Mouse (Mus musculus) layer of hippocampus, postnatal 25 days (tissue): Measurements from ENCODE around the gene Pnmt. TPM values are rescaled to one million over a fixed set of nuclear protein-coding genes. Genes with fewer than 3 reads are reported as not detected.
A peak's percentile ranks its signal among the peaks of the same experiment; 100 is the strongest.

Experiments
- DNase-seq, 2 experiments: peaks; one replicate each; pipeline ENCODE4 v3.0.0; 2022; ENCODE audit warnings: mixed read lengths in 2 of 2, low spot score in 1 of 2; ENCODE audit errors: extremely low spot score in 1 of 2
- total RNA-seq, 2 experiments: library from RNA; stranded (reverse); gene quantifications; 2 replicates each; pipeline ENCODE4 v1.2.3; 2021

The Pnmt gene
- total RNA-seq = not detected

GRCm38 (mm10) chr11:98385638-98386585, at the start of gene Pnmt:
Gene Pnmt (plus strand): TSS chr11:98386450.
- DNase-seq = no peak

GRCm38 (mm10) chr11:98338507-98338961, 47.7 kb upstream of the Pnmt start:
- peak in 1 of 2 experiments; percentile 69 for DNase-seq

DNA sequence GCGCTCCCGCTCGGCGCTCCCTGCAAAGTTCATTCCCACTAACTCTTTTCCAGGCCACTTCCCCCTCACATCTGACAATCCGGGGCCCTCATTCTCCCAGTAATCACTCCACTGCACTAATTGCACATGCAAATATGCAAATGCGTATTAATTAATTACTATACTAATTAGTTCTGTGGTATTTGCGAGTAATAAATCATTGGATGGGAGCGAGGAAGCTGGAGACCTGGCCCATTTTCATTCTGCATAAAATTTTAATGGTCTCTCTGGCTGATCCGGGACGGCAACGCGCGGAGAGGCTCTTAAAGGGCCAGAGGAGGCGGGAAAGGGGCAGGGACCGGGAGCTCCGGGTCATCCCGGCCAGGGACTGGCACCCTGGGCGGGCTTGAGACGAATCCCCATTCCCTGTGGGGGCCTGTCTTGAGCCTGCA, 47.2 kb upstream of the Pnmt start:
- DNase-seq = no peak

GRCm38 (mm10) chr11:98339679-98340287, 46.5 kb upstream of the Pnmt start:
- no peak for DNase-seq

- DNase-seq = no peak
These were observed 45.7 kb upstream of the Pnmt start for GRCm38 (mm10) chr11:98340597-98340996.

- DNase-seq = no peak
These were observed 45.1 kb upstream of the Pnmt start for GRCm38 (mm10) chr11:98341174-98341573.

DNA sequence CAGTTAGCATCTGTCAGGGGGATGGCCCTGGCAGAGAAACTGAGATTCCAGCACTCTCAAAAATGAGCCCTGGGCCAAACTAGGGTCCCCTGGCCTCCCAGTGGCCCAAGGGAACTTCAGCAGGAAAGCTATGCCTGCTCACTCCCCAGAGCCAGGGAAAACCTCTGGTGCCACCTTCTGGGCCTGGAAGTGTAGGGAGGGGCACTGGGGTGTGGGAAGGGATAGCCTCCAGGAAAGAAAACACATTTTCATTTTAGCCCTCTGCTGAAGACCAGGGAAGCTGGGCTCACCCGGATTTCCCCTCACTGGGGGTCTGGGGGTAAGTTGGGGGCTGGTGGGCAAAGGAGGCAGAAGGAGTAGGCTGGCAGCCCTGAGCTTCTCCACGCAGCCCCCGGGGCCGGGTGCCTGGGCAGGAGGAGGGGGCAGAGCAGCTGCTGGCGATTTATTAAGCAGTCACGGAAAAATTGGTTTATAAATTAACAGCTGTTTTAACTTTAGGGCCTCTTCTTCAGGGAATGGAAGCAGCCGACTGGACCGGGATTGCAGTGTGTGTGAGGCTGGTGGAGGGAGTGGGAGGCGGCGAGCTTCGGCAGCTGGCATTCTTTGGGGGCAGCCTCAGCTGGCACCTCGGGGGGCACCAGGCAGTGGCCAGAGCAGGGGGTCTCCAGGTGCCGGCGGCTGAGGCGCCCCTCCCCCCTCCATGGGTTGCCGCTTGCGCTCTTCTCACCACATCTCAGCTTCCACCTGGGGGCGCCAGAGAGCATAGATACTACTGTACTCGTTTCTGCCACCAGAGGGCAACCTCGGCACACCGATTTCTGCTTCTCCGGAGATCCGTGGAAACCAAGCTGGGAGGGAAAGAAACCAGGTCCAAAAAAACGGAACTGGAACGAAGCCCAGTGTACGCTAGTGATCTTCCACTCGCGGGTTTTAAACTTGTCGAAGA, 44.0 kb upstream of the Pnmt start:
- DNase-seq = peak; percentile 100

DNA sequence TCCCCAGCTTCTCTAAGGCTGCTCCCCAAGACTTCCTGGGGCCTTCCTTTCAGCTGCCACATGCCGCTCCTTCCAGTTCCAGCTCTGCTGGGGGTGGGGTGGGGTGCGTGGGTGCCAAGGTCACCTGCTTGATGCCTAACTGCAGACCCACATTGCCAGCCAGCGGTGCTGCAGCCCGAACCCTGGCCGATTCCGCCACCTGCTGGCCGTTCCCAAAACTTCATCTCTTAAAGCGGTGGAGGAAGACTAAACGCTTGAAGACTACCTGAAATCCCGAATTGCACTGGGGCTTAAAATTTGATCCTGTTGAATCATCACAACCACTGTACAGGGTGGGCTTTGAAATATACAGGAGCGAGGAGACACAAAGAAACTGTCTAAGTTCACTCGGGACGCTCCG, 41.0 kb upstream of the Pnmt start:
- peak; percentile 80 to 91 for DNase-seq

- DNase-seq = no peak
These were observed 40.1 kb upstream of the Pnmt start for GRCm38 (mm10) chr11:98346168-98346567.

DNA sequence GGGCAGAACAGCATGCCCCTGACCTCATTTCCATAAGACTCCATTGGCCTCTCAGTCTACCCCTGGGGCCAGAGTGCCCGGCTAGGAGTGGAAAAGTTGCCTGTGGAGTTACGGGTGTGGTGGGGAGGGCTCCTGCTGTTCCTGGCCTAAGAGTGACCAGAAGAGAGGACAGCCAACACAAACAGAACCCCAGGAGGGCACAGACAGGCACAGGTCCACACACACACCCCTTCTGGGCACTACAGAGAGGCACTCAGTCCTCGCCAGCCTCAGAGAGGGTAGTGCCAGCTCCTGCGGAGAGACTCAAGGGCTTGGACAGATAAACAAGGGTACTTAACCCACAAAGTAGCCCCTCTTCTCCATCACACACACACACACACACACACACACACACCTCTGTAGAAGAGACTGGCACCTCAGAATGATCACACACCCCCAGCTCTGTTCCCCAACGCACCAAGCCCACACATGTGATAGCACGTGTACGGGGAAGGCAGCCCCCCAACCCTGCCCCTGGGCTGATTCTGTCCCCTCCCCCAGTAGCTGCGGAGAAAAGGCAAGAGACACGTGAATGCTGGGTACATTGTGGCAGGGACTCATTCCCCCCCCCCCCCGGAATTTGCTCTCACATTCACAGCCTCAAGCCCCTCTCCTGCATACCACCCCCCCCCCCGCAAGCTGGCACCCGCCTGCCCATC, 38.7 kb upstream of the Pnmt start:
- no peak for DNase-seq

- peak; percentile 56 to 59 for DNase-seq
These were observed 37.9 kb upstream of the Pnmt start, which contains the start of gene Ppp1r1b for GRCm38 (mm10) chr11:98348083-98348961. Gene Ppp1r1b (plus strand): TSS chr11:98348404.

GRCm38 (mm10) chr11:98349308-98349707, 36.9 kb upstream of the Pnmt start:
- no peak for DNase-seq

DNA sequence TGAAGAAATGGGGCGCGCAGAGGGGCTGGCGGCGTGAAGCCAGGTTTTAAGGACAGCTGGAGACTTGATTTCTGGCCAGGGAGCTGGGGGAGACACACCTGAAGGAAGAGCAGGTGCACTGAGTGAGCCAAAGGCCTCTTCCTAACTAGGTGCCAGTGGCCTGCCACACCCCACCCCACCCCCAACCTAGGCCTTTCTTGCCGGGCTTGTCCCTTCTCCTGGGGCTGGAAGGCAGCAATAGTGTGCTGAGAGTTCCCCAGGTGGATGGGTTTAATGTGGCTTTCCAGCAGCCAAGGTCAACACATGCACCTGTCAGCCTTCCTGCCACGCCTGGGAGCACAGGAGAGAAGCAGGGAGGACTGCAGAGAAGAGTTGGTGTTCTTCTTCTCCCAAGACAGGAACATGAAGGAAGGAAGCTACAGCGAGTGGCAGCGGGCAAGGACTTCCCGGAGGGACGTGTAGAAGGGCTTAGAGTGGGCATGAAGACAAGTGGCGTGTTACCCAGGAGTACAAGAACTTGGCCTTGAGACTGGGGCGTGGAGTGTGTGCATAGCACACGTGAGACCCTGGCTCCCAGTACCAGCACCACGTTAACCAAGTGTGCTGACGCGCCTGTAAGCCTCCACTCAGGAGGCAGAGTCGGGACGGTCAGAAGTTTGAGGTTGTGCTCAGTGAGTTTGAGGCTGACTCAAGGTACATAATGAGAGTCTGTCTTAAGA, 33.8 kb upstream of the Pnmt start:
- DNase-seq = no peak

- no peak for DNase-seq
These were observed 32.5 kb upstream of the Pnmt start for GRCm38 (mm10) chr11:98353651-98354211.

DNA sequence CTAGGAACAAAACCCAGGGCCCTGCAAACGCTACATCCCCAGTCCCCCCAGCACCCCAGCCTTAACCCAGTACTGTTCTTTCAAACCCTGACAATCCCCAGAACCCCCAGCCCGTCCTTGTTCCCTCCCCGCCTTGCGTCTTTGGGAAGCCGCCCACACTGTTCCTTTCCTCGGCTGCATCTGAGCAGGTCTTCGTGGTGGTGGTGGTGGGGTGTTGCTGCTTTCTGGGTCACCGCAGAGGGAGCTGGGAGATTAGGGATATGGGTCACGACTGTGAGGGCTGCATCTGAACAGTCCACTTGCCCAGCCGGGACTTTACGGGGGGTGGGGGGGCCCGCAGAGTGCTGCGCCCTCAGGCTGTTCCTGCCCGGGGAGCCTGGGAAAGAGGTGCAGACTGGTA, 31.8 kb upstream of the Pnmt start:
- no peak for DNase-seq

DNA sequence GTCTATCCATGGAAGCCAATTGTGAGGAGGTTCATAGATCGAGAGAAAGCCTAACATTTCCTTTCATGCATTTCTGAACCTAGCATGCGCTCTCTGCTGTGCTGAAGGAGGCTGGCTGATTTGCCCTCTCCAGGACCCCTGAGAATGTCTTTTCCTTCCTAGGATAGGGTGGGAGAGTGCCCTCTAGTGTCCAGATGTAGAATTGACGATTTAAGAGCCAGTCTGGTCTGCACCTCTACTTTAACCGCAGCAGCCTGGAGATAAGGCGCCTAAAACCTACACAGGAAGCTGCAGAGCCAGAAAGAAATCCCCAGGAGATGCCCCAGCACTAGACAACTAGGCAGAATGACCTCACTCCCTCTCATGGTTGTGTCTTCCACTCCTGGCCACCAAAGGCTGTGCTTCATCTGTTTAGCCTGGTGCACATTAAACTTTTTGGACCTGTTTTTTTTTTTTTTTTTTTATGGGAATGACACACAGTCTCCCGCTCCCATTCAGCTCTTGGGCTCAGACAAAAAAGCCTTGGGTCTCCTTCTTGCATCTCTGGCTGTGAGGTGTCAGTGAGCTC, 30.4 kb upstream of the Pnmt start:
- DNase-seq = peak in 1 of 2 experiments; percentile 49

- no peak for DNase-seq
These were observed 29.4 kb upstream of the Pnmt start for GRCm38 (mm10) chr11:98356625-98357394.
